Mouse (Mus musculus) lung, postnatal 10 days (tissue): ENCODE measurements around the gene Hnrnpl.

Source experiments
- DNase-seq: peaks from one replicate; pipeline ENCODE4 v3.0.0; 2021

Hnrnpl gene

GRCm38 (mm10) chr7:28831411-28832125 lies 23.2 kb downstream of the Hnrnpl start:
- DNase-seq: no peak

- no peak for DNase-seq
Observed at GRCm38 (mm10) chr7:28832137-28832536, 23.8 kb downstream of the Hnrnpl start.

DNA sequence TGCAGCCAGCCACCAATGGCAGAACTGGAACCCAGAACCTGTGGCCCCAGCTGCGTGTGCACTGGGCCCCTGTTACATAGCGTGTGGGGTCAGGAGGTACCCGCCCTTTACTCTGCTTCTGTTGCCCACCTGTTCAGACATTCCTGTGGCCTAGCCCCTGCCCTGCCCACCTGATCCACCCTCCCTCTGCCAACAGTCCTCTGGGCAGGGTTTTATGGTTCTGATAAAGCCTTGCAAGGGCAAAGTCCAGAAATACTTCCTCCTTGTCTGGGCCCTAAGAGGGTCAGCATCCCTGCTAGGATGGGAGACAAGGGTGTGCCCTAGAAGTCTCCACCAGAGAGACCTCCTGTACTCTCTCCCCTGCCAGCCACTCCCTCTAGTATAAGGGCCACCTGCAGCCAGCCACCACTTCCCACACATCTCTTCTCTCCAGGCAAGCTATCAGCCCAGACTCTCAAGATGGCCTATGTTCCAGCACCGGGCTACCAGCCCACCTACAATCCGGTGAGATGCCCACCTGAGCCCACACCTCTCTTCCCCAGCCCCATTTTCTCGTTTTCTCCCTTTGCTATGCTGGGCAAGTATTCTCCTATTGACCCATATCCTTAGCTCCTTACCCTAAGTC lies 25.5 kb downstream of the Hnrnpl start, which contains the start of gene Lgals4:
TSS of gene Lgals4 (plus strand) at position 132 of the 625 bp plus-strand sequence.
- DNase-seq: no peak

GRCm38 (mm10) chr7:28836936-28837335 lies 28.6 kb downstream of the Hnrnpl start:
- no peak for DNase-seq

DNA sequence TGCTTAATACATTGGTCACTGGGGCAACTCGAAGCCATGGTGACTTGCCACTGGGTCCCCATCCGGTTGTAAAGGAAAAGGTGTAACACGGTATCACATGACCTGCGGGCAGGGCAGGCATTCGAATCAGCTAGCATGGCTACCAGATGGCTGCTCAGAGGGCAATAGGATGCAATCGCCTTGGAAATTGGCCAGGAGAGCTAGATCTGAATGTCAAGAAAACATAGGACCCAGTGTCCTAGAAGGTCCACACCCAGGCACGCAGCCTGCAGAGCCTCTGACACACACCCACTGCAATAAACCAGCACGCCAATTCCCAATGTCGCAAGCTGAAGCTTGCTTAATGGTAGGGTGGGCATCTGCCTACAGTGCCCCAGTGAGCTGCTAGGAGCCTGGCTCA lies 30.0 kb downstream of the Hnrnpl start:
- DNase-seq: no peak

DNA sequence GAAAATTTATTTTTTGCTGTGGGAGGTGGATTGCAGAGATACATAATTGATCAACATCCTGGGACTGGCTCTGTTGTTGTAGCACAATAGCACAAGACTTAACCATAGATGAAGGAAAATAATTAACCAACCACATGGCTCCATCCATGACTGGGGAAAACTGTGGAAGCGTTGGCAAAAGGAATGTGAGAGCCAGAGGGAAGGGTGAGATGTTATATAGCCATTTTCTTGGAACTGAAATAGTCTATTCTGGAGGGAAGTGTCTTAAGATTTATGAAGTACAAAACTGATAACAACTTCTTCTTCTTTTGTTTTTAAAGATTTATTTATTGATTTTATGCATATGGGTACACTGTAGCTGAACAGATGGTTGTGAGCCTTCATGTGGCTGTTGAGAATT lies 38.9 kb downstream of the Hnrnpl start:
- DNase-seq: no peak

DNA sequence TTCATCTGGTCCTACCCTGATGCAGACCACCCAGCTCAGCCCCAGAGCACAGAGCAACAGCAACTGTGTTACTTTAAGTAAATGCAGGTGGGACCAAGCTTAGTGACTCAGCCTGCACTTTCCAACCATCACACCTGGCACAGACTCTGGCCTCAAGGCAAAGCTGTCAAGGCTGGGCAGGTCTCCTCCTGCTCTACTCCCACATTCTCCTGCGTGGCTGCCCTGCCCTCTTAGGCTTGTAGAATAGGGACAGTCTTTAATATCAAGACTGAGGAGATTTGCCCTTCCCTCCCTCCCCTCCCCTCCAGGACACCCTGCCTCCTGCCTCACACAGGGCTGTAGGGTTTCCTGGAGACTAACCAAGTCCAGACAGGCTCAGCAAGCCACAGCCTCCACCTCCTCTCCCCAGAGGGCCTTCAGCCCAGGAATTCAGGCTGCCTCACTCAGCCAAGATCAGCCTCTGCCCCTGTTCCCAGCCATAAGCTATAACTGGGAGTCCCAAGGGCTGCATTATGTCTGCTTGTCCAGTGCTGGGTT lies 41.4 kb downstream of the Hnrnpl start:
- no peak for DNase-seq

DNA sequence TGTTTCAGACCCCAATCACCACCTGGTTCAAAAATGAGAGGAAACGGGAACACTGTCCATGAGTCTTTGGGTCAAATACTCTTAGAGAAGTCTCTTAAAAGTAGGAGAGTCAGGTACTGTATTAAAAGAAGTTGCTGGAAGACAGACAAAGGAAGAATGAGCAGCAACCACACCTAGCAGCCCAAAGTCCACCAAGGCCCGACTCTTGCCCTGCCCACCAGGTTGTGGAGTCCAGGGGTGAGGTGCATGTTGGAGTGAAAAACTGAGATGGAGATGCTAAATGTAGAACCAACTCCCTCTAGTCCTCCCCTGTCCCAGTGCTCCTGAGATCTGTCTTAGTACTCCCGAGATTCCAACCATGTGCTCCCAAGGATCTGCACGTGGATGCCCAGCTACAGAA lies 42.3 kb downstream of the Hnrnpl start:
- no peak for DNase-seq

DNA sequence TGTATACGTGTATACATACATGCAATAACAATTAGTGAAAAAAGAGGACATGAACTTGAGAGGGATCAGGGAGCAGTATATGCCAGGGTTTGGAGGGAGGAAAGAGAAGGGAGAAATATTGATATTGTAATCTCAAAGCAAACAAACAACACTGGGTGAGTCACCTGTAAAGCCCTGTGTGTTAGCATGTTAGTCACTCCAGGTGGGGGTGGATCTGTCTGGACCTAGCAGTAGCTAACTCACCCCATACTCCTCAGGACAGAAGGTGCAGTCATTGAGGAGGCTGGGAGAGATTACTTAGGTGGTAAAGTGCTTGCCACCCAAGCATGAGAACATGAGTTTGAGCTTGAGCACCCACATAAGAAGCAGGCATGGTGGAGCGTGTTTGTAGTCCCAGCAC lies 51.6 kb downstream of the Hnrnpl start:
- no peak for DNase-seq

DNA sequence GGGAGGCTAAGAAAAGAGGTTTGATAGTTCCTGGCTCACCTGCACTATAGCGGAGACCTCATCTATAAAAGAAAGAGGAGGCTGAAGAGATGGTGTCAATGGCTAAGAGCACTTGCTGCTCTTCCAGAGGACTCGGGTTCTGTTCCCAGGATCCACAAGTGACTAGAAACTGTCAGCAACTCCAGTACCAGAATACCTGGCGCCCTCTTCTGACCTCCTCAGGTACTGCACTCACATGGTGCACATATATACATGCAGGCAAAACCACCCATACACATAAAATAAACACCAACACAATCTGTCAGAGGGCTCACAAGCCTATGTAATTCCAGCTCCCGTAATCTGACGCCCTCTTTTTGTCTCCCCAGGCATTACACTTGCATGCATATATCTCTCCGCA lies 52.6 kb downstream of the Hnrnpl start:
- DNase-seq: no peak

- no peak for DNase-seq
Observed at GRCm38 (mm10) chr7:28862817-28863499, 54.6 kb downstream of the Hnrnpl start.

GRCm38 (mm10) chr7:28863540-28863939 lies 55.2 kb downstream of the Hnrnpl start, which contains the start of gene Lgals7:
Gene Lgals7 (plus strand): TSS chr7:28863853.
- DNase-seq: no peak

DNA sequence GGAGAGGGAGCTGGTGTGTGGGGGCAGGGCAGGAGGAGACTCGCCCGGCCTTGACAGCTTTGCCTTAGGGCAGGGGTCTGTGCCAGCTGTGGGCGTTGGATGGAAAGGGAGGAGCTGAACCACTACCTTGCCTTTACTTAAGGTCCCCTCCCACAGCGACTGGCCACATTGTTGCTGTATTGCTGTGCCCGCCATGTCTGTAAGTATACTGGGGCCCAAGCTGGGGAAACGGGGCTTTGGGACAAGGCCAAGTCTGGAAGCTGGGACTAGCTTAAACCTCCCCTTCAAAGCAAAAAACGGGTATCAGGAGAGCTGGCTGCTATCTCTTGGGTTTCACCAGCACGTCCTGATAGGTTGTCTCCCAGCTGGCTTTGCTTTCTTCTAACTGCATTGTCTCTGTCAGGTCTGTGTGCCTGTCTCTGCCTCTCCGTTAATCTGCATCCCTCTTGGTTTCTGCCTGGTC lies 56.0 kb downstream of the Hnrnpl start:
- DNase-seq: no peak

GRCm38 (mm10) chr7:28865481-28866300 lies 57.4 kb downstream of the Hnrnpl start:
- DNase-seq: peak; percentile 95

- no peak for DNase-seq
Observed at GRCm38 (mm10) chr7:28866769-28867507, 58.6 kb downstream of the Hnrnpl start.

DNA sequence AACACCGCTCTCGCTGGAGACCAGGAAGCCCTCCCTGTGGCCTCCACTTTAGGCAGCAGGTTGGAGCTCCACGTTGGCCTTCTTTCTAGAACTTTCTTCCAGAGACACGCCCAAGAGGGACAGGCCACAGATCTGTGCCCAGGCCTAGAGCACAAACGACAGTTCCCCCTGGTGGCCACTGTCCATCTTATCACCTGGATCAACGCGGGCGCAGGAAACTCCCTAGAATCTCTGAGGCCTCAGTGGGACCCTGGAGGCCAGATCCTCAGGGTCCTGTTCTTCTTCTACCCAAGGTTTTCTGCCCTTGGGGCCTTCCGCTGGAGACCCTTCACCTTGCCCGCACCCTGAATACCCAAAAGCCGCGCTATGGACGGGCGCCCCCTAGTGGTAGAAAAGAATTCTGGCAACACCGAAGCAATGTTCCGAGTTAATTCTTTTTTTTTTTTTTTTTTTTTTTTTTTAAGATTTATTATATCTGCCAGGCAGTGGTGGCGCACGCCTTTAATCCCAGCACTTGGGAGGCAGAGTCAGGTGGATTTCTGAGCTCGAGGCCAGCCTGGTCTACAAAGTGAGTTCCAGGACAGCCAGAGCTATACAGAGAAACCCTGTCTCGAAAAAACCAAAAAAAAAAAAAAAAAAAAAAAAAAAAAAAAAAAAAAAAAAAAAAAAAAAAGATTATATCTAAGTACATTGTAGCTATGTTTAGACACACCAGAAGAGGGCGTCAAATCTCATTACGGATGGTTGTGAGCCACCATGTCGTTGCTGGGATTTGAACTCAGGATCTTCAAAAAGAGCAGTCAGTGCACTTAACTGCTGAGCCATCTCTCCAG lies 59.4 kb downstream of the Hnrnpl start:
- DNase-seq: peak; percentile 86

DNA sequence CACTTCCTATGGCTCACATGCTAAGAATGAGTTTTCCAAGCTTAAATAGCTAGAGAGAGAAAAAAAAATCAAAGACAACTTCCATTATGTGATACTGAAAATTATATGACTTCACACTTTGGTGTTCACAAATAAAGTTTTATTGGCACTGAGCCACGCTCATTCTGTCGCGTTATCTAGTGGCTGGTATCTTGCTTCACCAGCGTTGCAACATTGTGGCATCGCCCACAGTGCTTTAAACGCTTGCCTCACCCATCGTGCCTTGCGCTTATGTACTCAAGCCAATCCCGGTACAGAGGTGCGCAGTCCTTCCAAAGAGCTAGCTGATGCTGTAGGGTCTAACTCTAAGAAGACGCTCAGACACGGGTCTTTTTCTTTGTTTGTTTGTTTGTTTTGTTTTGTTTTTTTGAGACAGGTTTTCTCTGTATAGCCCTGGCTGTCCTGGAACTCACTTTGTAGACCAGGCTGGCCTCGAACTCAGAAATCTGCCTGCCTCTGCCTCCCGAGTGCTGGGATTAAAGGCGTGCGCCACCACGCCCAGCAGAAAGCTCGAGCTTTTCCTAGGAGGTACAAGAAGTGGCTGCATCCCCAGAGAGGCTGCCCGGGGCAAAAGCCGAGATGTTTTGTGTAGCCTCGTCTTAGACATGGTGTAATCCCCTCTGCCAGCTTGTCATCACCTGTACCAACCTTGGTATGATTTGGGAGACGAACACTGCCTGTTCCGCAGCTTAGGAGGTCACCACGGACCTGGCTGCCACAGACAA lies 62.7 kb downstream of the Hnrnpl start:
- DNase-seq: no peak
